Mouse (Mus musculus): ENCODE measurements around the gene Nup54.
A peak's percentile ranks its signal among the peaks of the same experiment; 100 is the strongest.

Gene Nup54

DNA sequence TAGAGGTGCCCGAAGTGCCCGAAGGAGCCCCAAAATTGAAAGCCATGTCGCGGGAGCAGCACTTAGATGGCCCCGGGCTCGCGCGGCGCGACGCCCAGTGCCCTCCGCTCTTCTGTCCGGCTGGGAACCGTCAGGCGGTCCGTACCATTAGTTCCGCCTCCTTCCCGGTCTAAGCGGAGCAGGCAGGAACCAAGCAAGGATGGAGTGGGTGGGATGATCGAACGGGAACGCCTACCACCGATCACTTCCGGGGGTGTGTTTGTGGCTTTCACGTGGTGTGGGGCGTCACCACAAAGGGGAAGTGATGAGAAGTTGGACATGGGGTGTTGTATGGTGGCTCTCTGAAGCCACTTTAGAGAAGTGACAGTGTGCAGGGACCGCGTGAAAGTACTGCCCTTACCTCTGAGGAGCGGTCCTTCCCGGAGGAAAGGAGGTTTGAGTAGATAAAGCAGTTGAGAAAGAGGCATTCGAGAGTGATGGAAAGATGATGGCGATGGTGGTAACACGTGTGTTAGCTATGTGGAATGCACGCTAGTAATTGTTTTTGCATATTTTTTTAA, at the start of gene Nup54:
TSS of gene Nup54 (minus strand) at position 195 of the 560 bp plus-strand sequence.
- DNase-seq (ENCODE audit: low spot score in 2 of 2): peak; percentile 85 to 86

DNA sequence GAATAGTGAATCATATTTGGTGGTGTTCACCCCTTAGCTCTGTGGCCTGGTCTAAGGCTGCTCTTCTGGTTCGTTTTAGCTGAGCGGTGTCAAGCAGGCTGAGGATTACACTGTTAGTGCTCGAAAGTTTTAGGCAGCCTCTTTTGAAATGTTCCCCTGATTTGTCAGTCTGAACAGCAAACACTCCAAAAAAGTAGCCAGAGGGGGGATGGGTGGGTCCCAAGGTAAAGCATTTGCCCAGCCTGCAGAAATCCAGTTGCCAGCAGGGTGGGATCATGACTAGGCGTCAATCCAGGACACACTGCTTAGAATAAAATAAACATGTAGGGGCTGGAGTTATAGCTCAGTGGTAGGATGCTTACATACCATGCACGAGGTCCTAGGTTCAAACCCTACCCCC, 37.8 kb upstream of the Nup54 start:
- DNase-seq (ENCODE audit: low spot score in 2 of 2): no peak

DNA sequence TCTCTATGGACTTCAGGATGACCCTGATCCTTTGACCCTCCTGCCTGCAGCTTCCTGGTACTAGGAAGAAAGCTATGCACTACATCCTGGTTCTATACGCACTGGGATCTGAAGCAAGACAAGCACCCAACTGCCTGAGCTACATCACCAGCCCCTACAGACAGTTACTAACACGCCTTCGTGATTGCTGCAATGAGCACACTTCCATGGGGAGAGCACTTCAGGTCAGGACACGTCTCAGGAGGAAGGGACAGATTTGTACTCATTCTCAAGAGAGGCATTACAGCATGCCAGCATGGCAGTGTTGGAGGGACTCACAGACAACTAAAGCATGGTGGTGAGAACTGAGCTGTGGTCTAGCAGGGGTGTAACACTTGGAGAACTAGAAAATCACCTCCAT, 36.5 kb upstream of the Nup54 start:
- no peak for DNase-seq (ENCODE audit: low spot score in 2 of 2)

DNA sequence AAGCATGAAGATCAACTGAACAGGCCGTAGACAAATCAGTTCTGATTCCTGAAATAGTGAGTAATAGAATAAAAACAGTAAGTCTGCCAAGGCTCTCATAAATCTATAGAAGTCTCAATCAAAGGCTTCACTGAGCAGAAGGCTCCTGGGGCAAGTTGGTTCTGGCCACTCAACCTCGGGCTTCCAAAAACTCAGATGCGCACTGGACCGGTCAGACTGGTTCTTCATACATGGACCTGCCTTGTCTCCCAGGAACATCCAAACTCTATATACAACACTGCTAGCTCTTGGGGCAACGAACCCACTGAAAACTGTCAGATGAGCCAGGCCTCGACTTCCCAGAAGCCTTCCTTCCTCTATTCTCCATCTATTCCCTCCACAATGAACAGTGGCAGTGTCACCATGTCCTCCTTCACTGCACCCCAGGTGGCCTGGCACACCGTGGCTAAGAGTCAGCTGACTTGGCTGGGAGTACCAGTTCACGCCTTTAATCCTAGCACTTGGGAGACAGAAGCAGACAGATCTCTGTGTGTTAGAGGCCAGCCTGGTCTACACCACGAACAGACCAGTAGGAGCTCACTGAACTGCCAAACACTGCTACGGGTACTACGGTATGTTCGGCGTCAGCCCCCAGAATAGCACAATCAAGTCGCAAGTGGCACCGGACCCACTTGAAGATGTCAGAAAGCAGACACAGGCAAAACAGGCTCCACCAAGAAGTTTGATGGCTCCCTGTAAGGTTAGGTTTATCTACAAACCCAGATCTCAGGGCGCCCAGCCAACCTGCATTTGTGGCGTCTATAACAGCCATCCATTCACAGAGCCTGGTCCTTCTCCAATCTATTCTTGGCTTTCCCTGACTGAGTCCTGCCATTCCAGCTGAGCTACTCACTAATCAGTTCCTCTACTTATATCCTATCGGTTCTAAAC, 34.4 kb upstream of the Nup54 start:
- no peak for DNase-seq (ENCODE audit: low spot score in 2 of 2)

DNA sequence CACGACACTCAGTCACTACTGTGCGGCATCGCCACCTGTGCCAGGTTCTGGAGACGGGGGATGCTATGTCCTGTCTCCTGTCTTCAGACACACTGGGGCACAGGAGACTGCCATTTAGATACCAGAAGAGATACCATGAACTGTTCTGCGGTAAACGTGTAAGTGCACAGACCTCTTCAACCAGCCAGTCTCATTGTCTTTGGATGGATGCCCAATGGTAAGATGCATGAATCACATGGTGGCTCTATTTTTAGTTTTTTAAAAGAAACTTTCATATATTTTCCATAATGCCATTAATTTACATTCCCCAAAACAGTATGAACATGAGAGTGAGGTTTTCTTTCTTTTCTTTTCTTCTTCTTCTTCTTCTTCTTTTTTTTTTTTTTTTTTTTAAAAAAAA, 33.2 kb upstream of the Nup54 start:
- no peak for DNase-seq (ENCODE audit: low spot score in 2 of 2)

DNA sequence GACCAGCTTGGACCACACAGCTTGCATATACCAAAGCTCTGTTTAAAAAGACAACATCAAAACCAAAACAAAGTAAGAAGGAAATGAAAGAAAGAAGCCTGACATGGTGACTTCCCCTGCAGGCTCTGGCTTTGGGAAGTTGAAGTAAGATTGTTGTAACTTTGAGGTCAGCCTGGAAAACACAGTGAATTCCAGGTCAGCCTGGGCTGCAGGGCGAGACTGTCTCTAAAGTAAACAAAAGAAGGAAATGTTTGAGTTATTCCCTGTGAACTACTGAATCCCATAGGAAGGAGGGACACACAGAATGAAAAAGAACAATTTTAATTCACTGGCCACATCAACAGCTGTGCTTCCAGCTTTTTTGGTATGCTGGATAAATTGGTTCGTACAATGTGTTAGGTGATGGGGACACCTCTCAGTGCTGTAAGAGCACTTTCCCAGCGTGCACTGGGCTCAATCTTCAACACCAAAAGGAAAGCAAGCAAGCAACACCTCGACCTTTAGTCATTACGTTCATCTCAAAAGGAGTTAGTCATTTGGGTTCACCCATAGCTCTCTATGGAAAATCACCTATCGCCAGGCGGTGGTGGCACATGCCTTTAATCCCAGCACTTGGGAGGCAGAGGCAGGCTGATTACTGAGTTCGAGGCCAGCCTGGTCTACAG, 32.2 kb upstream of the Nup54 start:
- DNase-seq (ENCODE audit: low spot score in 2 of 2): no peak

DNA sequence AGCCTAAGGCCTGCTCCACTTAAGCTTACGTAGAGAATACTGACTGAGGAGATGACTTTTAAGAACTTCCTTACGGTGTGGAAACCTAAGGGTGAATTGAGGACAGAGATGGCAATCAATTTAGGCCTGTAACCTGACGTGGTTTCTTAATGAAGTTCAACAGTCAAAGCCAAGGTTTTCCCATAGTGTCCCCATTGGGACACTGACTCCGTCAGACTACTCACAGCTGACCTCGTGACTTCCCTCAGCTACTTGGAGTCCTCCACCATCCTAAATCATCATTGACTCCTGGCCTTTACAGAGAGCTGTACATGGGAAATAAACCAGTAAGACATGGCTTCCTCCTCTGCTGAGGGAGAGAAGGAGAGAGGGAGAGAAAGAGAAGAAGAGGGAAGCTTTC, 30.5 kb upstream of the Nup54 start:
- no peak for DNase-seq (ENCODE audit: low spot score in 2 of 2)

DNA sequence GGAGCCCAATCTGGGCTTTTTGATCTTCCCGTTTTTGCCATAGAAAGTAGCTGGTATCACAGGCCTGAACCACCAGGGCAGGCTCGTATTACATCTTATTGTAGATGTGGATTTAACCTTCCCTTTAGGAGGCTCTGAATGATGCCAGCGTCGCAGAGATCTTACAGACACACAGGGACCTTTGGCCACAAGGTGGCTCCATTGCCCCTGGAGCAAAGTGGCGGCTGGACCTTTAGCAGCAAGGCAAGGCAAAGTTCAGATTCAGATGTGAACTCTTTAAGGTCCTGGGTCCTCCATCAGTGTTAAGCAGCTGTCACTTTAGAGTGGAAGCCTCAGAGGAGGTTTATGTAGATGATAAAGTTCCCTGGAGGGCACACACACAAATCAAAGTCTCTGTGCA, 26.3 kb upstream of the Nup54 start:
- peak; percentile 66 to 82 for DNase-seq (ENCODE audit: low spot score in 2 of 2)

DNA sequence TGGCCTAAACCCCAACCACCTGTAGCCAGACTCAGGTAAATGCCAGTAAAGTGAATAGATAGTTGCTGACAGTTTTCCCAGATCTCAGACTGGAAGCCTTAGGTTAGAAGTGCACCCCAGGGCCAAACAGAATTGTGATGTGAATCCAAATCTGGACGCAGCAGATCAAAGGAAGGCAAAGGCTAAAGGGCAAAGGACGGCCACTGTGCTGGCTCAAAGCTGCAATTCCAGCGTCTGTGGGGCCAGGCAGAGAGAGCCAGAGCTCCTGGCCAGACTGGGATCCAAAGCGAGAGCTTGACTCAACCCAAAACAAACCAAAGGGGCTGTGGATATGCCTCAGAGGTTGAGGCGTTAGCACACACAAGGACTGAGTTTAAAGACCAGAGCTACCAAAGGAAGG, 23.7 kb upstream of the Nup54 start:
- no peak for DNase-seq (ENCODE audit: low spot score in 2 of 2)

DNA sequence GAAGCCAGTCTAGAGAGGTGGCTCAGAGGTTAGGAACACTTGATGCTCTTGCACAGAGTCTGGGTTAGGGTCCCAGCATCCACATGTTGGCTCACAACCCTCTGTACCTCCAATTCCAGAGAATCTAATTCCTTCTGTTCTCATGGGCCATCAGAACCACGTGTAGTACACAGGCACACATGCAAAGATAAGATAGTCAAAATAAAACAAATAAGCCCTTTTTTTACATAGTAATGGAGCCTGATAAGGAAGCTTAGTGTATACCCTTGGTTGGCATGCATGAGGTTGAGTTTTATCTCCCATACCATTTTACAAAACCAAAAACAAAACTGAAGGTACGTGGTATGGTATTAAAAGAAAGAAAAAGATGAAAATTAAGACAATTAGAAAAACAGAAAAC, 22.4 kb upstream of the Nup54 start:
- DNase-seq (ENCODE audit: low spot score in 2 of 2): no peak

DNA sequence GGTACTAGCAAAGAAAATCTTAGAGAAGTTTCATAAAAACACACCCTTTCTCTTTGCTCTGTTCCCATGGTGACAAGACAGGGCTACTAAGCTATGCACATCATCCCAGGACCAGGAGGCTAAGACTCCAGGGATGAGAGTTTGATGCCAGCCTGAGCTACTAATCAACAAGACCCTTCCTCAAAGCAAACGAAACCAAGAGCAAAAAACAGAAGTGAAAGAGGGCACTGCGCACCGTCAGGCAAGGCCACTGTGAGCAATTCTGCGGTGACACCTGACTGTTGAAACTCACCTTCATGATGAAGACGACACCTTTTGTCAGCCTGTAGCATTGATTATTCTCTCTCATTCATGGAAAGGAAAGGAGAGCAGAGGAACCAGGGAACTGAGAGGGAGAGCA, 17.9 kb upstream of the Nup54 start:
- DNase-seq (ENCODE audit: low spot score in 2 of 2): no peak

DNA sequence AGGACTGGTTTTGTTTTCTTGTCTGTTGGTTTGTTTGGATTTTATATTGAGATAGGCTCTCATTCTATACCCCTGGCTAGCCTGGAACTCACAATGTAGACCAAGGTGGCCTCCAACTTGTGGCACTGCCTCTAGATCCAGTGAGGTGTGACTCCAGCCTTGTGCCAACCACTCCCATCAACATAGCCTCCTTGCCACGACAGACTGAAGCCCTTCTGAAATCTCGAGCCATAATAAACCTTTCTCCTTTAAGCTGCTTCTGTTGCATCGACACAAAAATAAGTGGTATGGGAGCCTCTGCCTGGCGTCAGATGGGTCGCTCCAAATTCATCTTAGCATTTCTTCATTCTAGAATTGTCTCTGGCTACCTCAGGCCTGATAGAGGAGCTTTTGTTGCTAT, 11.7 kb upstream of the Nup54 start:
- DNase-seq (ENCODE audit: low spot score in 2 of 2): no peak

DNA sequence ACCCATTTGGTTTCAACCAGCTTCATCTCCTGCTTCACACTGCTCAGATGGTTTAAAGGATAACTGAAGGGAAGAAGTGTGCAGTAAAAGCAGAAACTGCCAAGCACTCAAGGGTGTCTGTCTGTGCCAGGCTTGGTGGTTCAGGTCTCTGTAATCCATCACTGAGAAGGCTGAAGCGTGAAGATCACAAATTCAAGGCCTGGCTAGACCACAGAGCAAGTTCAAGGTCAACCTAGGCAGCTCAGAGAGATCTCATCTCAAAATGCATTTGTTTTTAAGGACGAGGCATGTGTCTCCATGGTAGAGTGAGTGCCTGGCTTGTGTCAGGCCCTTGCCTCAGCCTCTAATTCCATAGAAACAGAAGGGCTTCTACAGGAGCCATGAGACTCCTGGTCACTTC, 10.0 kb upstream of the Nup54 start:
- DNase-seq (ENCODE audit: low spot score in 2 of 2): no peak

DNA sequence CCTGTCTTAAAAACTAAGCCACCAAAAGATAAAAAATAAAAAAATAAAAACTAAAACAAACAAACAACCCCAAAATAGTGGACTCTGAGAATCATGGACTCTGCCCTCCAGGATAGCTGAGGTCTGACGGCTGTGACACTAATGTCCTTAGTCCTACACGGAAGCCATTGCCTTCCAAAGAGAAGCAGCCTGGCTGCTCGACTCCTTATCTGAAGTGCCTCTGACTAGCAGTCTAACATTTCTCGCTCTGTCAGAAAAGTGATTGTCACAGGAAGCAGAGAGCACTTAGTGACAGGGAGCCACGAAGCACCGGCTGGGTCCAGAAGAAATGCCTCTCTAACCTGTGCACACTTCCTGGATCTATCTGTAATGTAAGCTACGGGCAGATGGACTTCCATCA, 7.9 kb upstream of the Nup54 start:
- DNase-seq (ENCODE audit: low spot score in 2 of 2): no peak

DNA sequence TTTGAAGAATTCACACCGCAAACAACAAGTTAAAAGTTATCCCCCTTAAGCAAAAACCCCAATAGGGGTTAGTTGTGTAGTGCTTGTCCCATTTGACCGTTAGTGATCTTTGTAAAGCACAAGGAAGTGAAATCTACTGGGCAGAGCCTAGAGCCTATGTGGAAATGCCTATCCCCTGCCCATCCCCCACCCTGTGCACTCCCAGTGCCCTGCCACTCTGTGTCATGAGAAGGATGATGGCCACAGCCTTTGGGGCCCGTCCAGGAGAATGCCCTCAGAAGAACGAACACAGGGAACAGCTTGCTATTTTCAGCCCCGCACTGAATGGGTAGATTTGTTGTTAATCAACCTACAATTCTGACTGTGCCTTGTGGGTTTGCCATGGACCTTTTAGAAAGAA, 6.5 kb upstream of the Nup54 start:
- no peak for DNase-seq (ENCODE audit: low spot score in 2 of 2)

DNA sequence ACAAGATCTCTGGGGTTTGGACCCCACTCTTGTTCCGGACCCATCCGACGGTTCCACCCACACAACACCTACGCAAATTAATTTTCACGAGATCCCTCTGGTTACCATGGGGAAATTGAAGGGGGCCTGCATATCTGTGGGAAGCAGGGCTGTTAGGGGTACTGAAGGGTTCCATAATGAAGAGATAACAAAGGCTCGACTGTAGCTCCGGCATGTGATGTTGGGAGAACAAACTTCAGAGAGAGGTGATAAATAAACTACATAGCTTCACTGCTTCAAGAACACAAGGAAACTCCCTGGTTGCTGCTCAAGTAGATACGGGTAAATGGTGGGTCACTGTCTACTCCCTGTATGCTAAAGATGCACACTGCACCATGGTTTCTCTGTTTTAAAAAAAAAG, 3.5 kb upstream of the Nup54 start:
- DNase-seq (ENCODE audit: low spot score in 2 of 2): no peak

DNA sequence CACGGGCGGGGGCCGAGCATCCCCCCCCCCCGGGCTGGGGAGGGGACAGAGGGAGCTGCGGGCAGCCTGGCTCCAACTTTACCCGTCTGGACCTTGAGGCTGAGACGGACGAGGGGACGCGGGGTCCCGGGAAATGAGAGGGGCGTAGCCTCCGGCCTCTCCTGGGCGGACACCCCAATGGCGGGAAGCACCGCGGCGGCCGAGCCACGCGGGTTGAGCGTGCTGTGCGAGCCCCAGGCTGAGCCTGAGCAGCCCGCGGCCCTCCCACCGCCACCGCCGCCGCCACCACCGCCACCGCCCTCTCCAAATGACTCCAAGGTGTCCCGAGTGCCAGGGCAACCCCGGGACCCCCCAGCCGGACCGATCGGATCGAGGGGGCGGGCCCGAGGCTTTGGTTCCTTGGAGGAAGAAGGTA, 441 bp downstream of the Nup54 start:
- no peak for DNase-seq (ENCODE audit: low spot score in 2 of 2)

DNA sequence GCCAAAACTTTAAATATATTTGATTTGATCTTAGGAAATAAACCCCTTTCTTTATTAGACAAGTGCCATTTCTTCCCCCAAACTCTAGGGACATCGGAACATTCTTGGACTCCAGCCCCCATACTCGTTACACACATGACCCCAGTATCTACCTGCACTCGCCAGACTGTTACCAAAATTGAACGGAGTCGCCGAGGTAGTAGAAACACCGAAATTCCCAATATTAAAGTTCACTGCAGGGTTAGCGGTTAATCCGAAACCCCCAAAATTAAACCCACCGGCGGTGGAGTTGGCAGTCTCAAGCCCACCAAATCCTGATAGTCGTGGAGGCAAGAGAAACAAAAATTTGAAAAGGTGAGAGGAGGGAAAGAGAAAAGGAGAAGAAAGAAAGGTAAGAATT, 949 bp downstream of the Nup54 start:
- DNase-seq (ENCODE audit: low spot score in 2 of 2): no peak

DNA sequence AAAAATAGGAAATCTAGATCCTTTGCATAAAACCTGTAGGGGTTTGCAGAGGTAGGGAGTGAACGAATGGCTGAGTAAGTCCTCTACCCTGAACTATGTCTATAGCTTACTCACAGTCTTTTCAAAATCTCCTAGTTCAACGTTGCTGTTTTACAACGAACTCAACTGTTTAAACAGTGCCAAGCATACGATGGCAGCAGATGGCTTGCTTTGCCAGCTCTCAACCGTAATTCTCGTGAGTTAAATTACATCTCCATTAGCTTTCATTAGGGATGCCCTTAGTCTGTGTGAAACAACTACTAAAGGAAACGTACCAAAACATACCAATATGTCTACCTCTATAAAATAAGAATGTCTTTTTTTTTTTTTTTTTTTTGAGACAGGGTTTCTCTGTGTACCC, 3.4 kb downstream of the Nup54 start:
- no peak for DNase-seq (ENCODE audit: low spot score in 2 of 2)

DNA sequence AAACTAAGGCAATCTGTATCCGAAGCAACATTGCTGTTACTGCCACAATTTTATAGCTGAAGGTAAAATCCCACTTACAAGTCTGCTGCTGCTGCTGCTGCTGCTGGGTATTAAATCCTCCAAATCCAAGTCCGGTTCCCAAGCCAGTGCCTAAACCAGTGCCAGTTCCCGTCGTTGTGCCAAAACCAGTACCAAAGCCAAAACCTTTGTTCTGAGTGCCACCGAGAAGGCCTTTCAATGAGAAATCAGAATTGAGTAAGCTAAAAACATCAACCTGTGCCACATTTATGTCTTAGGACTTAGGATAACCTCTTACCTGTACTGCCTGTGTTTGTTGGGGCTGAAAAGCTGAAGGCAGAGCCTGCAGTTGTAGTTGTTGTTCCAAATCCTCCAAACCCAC, 4.3 kb downstream of the Nup54 start:
- DNase-seq (ENCODE audit: low spot score in 2 of 2): no peak

DNA sequence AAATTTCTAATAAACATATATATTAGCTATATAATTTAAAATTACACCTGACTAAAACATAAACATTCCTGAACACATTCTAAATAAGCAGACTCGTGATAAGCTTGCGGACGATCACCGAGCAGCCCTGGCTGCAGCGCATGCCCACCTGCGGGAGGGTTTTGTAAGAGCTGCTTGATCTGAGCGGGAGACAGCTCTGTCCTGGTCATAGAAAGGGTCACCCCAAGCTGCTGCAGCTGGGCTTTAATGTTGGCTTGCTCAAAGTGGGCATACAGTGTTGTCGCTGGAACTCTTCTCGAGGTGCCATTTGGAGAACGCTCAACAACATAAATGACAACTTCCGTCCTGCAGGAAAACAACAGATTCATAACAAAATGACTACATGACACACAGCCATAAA, 10.9 kb downstream of the Nup54 start:
- no peak for DNase-seq (ENCODE audit: low spot score in 2 of 2)

DNA sequence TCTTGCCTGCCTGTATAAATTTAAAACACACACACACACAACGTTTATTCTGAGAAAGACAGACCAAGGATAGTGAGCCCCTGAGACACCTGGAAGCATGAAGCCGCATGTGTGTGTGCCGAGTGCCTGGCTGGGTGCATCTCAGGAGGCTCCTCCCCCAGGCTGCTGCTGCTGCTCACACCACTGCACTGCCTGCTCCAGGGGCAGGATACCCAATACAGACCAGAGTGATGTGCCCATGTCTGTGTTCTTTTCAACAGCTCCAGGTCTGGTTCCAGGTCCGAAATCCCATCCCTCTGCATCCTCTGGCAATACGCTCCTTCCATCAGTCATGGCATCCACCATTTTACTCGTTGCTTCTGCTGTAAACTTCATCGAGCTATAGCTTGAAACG, 21.0 kb downstream of the Nup54 start:
- no peak for DNase-seq (ENCODE audit: low spot score in 2 of 2)

All from thymus, postnatal 10 days (tissue).